Mouse (Mus musculus) right cerebral cortex, postnatal 10 days (tissue): ENCODE results near the gene Cenps.
"Not testable (repeated sequence)": the region's sequence is repeated elsewhere in the genome, so short reads cannot be mapped to it uniquely, and the experiment has no call there.

ENCODE experiments used
- DNase-seq, 2 experiments: peaks; one replicate each; pipeline ENCODE4 v3.0.0; 2021; ENCODE audit warnings: low spot score in 2 of 2

The Cenps gene

DNA sequence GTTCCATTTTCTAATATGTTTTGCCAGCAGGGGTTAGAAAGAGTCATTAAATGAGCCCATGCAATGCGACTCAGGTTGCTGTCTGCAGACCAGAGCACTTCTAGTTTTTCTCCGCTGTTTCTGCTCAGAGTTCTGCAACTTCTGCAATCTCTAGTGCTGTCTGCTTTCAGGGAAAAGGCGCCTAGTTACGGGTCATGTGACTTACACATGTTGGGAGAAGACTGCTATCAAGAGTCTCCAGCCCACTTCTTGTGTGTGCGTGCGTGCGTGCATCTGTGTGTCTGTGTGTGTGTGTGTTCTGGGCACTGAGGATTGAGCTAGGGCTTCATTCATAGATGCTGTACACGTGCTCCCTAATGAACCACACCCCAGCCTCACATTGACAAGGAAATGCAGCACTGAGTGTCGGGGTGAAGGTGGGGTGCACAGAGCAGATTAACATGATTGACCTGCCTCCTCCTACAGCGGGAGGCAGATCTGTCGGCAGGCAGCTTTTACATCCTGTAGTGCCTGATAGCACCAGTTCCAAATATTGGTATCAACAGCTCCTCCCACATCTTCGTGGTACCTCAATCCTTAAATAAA lies 17.4 kb downstream of the Cenps start:
- not testable (repeated sequence) for DNase-seq

- peak; percentile 96 to 97 for DNase-seq
Observed at GRCm38 (mm10) chr4:149103875-149104561, 33.4 kb downstream of the Cenps start, which contains the start of gene Dffa. Gene Dffa, plus strand, starts transcription at chr4:149104146.

DNA sequence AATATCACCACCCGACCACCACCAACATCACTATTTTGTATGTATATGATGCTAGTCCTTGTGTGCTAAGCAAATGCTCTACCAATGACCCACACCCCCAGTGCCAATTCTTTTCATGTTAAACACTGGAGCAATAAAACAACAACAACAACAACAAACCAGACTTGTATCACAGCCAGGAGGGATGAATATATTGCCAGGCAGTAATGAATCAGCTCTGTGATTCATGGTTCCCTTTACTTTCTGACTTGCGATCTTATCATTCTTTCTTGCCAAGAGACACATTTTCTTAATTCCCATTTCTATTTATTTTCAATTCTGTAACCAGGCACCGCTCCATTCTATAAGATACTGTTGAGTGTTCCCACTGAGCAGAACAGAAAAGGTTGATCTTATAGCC lies 36.0 kb downstream of the Cenps start:
- DNase-seq, result no peak

- DNase-seq, result not testable (repeated sequence)
Observed at GRCm38 (mm10) chr4:149100449-149100848, 37.0 kb downstream of the Cenps start.

DNA sequence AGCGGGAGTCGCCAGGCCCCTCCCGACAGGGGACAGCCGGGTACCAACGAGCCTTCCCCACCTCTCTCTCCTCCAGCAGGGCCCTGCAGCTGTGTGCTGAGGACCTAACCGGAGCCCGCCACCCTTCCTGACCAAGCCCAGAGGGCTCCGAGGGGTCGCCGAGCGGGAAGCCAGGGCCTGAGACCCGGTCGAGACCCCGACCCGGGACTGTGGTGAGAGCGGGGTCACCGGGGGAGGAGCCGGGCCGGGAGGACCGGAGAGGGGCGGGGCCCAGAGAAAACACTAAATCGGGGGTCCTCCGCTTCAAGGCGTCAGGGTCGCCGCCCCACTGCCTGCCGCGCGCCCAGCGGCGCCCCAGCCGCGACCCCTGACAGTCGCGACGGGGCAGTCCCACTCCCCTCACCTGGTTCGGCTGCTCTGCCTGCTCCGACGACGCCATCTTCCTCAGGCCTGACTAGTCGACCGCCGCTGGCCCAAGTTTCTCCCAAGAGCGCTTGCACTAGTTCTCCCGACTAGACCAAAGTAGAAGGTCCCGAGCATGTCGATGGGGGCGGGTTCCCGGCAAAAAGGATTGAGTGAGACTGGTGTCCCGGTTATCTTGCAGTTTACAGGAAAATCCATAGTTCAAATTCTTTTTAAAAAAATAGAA lies 37.9 kb downstream of the Cenps start, which contains the start of gene Pex14:
TSS of gene Pex14 (minus strand) at position 508 of the 649 bp plus-strand sequence.
- DNase-seq, result peak; percentile 95

DNA sequence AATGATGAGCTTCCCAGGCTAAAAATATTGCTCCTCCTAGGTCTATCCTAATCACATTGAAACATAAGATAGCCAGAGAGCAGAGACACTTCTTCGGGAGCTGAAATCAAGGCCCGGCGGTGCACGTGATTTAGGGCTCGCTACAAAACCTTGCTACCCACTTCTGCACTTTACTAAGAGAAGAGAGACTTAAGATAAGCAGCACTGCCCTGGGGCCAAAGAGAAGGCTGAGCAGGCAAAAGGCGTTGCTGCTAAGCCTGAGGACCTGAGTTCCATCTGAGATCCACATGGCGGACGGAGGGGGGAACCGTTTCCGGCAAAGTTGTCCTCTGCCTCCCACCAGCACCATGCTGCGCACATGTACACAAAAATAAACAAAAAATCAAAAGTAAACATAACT lies 38.9 kb downstream of the Cenps start:
- no peak for DNase-seq

- no peak for DNase-seq
Observed at GRCm38 (mm10) chr4:149097956-149098355, 39.5 kb downstream of the Cenps start.

GRCm38 (mm10) chr4:149091364-149091763 lies 46.1 kb downstream of the Cenps start:
- no peak for DNase-seq

DNA sequence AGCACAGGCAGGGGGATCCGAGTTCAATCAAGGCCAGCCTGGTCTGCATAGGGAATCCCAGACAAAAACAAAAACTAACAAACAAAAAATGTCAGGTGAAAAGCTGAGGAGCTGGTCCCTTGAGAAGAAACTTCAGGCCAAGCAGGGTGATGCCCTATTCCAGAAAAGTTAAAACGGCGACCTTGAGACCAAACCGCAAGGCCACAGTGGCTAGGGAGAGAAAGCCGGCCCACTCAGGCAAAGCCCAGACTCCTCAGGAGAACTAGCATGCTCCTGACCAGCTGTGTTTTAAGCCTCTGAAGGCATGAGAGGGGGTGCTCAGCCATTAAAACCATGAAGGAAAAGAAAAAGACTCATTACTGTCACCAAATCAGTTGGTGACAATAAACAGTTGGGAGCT lies 52.0 kb downstream of the Cenps start:
- DNase-seq, result no peak

DNA sequence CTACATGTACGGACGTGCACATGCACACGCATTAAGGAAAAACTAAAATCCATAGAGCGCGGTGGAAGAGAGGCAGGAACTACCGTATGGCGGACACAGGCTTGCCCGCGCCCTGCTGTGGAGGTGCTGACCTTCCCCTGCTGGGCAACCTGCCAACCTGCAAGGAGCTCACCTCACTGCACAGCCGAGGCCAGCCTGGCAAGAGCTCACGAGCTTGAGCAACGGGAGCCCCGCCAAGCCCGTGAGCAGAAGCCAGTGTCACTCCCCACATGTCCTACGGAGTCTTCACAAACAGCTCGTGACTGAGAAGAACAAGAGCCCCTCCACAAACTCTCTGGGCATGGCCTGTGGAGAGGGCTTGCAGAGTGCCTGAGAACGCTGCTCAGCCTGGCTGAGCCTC lies 55.9 kb downstream of the Cenps start:
- DNase-seq, result peak in 1 of 2 experiments; percentile 59

DNA sequence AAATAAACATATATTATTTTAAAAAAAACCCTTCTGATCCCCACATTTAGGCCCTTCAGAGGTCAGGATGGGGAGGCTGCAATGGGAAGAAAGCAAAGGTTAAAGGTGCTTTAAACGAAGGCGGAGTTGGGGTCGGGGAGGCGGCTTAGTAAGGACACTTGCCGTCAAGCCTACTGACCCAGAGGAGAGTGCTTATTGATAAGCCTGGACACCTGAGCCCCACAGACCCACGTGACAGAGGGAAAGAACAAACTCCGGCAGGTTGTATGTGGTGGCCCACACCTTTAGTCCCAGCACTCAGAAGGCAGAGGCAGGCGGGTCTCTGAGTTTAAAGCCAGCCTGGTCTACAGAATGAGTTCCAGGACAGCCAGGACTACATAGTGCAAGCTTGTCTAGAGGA lies 57.3 kb downstream of the Cenps start:
- no peak for DNase-seq

GRCm38 (mm10) chr4:149079629-149080028 lies 57.8 kb downstream of the Cenps start:
- no peak for DNase-seq

- DNase-seq, result no peak
Observed at GRCm38 (mm10) chr4:149078261-149078660, 59.2 kb downstream of the Cenps start.
